Mouse (Mus musculus): ENCODE data around the gene Fuca1. TPM values are rescaled to one million over a fixed set of nuclear protein-coding genes. Genes with fewer than 3 reads are reported as not detected.
A peak's percentile ranks its signal among the peaks of the same experiment; 100 is the strongest.

Gene Fuca1
- polyA plus RNA-seq, 1 experiment from 2014 or later = 50.9 TPM

GRCm38 (mm10) chr4:135880018-135880417, 40.5 kb upstream of the Fuca1 start:
- Histone ChIP-seq H3K27ac (replicated peaks) (no peak overlapping the region), H3K9ac (replicated peaks) (no peak overlapping the region), H3K9me3 (no peaks in the 10 kb centered on the region), H3K4me1 (peaks cover 16% of the 10 kb centered on the region), H3K36me3 (no peaks in the 10 kb centered on the region), H3K27me3 (no peaks in the 10 kb centered on the region), H3K4me2 (replicated peaks) (no peak overlapping the region), H3K4me3 (no peak overlapping the region)
- WGBS = 93% methylated on average over 6 of the region's 6 CpGs
- ATAC-seq (replicated peaks) = no peak

GRCm38 (mm10) chr4:135880576-135880975, 40.0 kb upstream of the Fuca1 start:
- H3K9ac ChIP-seq (replicated peaks) = no peak overlapping the region
- H3K9me3 ChIP-seq = no peaks in the 10 kb centered on the region
- no peaks in the 10 kb centered on the region for H3K36me3 ChIP-seq
- H3K4me2 ChIP-seq (replicated peaks) = no peak overlapping the region
- no peak overlapping the region for H3K4me3 ChIP-seq
- H3K27me3 ChIP-seq = no peaks in the 10 kb centered on the region
- no peak overlapping the region for H3K27ac ChIP-seq (replicated peaks)
- WGBS = 82% methylated on average over 10 of the region's 10 CpGs
- ATAC-seq (replicated peaks) = no peak
- peaks cover 16% of the 10 kb centered on the region for H3K4me1 ChIP-seq

- Histone ChIP-seq H3K36me3 (no peaks in the 10 kb centered on the region), H3K27ac (replicated peaks) (no peak overlapping the region), H3K4me3 (no peak overlapping the region), H3K4me1 (peaks cover 1% of the 10 kb centered on the region), H3K27me3 (no peaks in the 10 kb centered on the region), H3K4me2 (replicated peaks) (no peak overlapping the region), H3K9ac (replicated peaks) (no peak overlapping the region), H3K9me3 (no peaks in the 10 kb centered on the region)
- no peak for ATAC-seq (replicated peaks)
- WGBS = 86% methylated on average over 6 of the region's 6 CpGs
Measured at GRCm38 (mm10) chr4:135882023-135882422, 38.5 kb upstream of the Fuca1 start.

- H3K9ac ChIP-seq (replicated peaks) = no peak overlapping the region
- no peaks in the 10 kb centered on the region for H3K36me3 ChIP-seq
- no peaks in the 10 kb centered on the region for H3K9me3 ChIP-seq
- ATAC-seq (replicated peaks) = no peak
- H3K4me1 ChIP-seq = no peaks in the 10 kb centered on the region
- H3K27me3 ChIP-seq = no peaks in the 10 kb centered on the region
- no peak overlapping the region for H3K4me2 ChIP-seq (replicated peaks)
- no peak overlapping the region for H3K4me3 ChIP-seq
- no peak overlapping the region for H3K27ac ChIP-seq (replicated peaks)
- WGBS = 45% methylated on average over 10 of the region's 10 CpGs
Measured at GRCm38 (mm10) chr4:135883401-135883851, 37.1 kb upstream of the Fuca1 start.

GRCm38 (mm10) chr4:135883881-135884516, 36.5 kb upstream of the Fuca1 start:
- H3K27me3 ChIP-seq = no peaks in the 10 kb centered on the region
- H3K4me3 ChIP-seq = no peak overlapping the region
- WGBS = 70% methylated on average over 7 of the region's 7 CpGs
- ATAC-seq (replicated peaks) = no peak
- H3K27ac ChIP-seq (replicated peaks) = no peak overlapping the region
- H3K36me3 ChIP-seq = no peaks in the 10 kb centered on the region
- no peak overlapping the region for H3K4me2 ChIP-seq (replicated peaks)
- no peaks in the 10 kb centered on the region for H3K4me1 ChIP-seq
- H3K9ac ChIP-seq (replicated peaks) = no peak overlapping the region
- no peaks in the 10 kb centered on the region for H3K9me3 ChIP-seq

- H3K9me3 ChIP-seq = no peaks in the 10 kb centered on the region
- H3K27me3 ChIP-seq = no peaks in the 10 kb centered on the region
- no peak overlapping the region for H3K4me3 ChIP-seq
- H3K27ac ChIP-seq (replicated peaks) = no peak overlapping the region
- no peak overlapping the region for H3K9ac ChIP-seq (replicated peaks)
- no peaks in the 10 kb centered on the region for H3K4me1 ChIP-seq
- H3K4me2 ChIP-seq (replicated peaks) = no peak overlapping the region
- ATAC-seq (replicated peaks) = no peak
- no peaks in the 10 kb centered on the region for H3K36me3 ChIP-seq
- 51% methylated on average over 6 of the region's 6 CpGs for WGBS
Measured at GRCm38 (mm10) chr4:135884531-135884930, 36.0 kb upstream of the Fuca1 start.

GRCm38 (mm10) chr4:135885676-135886075, 34.9 kb upstream of the Fuca1 start:
- Histone ChIP-seq H3K27ac (replicated peaks) (no peak overlapping the region), H3K4me2 (replicated peaks) (no peak overlapping the region), H3K27me3 (no peaks in the 10 kb centered on the region), H3K9me3 (no peaks in the 10 kb centered on the region), H3K4me1 (no peaks in the 10 kb centered on the region), H3K9ac (replicated peaks) (no peak overlapping the region), H3K36me3 (no peaks in the 10 kb centered on the region), H3K4me3 (no peak overlapping the region)
- no peak for ATAC-seq (replicated peaks)
- WGBS = 90% methylated on average over 12 of the region's 12 CpGs

- Histone ChIP-seq H3K9ac (replicated peaks) (no peak overlapping the region), H3K27me3 (no peaks in the 10 kb centered on the region), H3K36me3 (no peaks in the 10 kb centered on the region), H3K4me2 (replicated peaks) (no peak overlapping the region), H3K4me1 (no peaks in the 10 kb centered on the region), H3K9me3 (no peaks in the 10 kb centered on the region), H3K4me3 (no peak overlapping the region), H3K27ac (replicated peaks) (no peak overlapping the region)
- WGBS = 87% methylated on average over 4 of the region's 4 CpGs
- ATAC-seq (replicated peaks) = no peak
Measured at GRCm38 (mm10) chr4:135886184-135886583, 34.4 kb upstream of the Fuca1 start.

- Histone ChIP-seq H3K9me3 (no peaks in the 10 kb centered on the region), H3K4me3 (no peak overlapping the region), H3K9ac (replicated peaks) (no peak overlapping the region), H3K4me1 (no peaks in the 10 kb centered on the region), H3K4me2 (replicated peaks) (no peak overlapping the region), H3K27me3 (no peaks in the 10 kb centered on the region), H3K27ac (replicated peaks) (no peak overlapping the region), H3K36me3 (no peaks in the 10 kb centered on the region)
- no peak for ATAC-seq (replicated peaks)
- WGBS = 92% methylated on average over 24 of the region's 24 CpGs
Measured at GRCm38 (mm10) chr4:135888448-135889057, 32.0 kb upstream of the Fuca1 start.

- Histone ChIP-seq H3K9me3 (no peaks in the 10 kb centered on the region), H3K27ac (replicated peaks) (no peak overlapping the region), H3K4me2 (replicated peaks) (no peak overlapping the region), H3K4me3 (no peak overlapping the region), H3K9ac (replicated peaks) (no peak overlapping the region), H3K4me1 (no peaks in the 10 kb centered on the region), H3K27me3 (no peaks in the 10 kb centered on the region), H3K36me3 (no peaks in the 10 kb centered on the region)
- no peak for ATAC-seq (replicated peaks)
- 84% methylated on average over 7 of the region's 7 CpGs for WGBS
Measured at GRCm38 (mm10) chr4:135889146-135889883, 31.2 kb upstream of the Fuca1 start.

GRCm38 (mm10) chr4:135889884-135890283, 30.7 kb upstream of the Fuca1 start:
- 8% methylated on average over 4 of the region's 4 CpGs for WGBS
- ATAC-seq (replicated peaks) = peak; percentile 57; the same call in 1 of the 2 replicates

GRCm38 (mm10) chr4:135891539-135891938, 29.0 kb upstream of the Fuca1 start:
- 85% methylated on average over 2 of the region's 2 CpGs for WGBS
- Histone ChIP-seq H3K4me1 (no peaks in the 10 kb centered on the region), H3K4me3 (no peak overlapping the region), H3K4me2 (replicated peaks) (no peak overlapping the region), H3K9me3 (no peaks in the 10 kb centered on the region), H3K27ac (replicated peaks) (no peak overlapping the region), H3K27me3 (no peaks in the 10 kb centered on the region), H3K9ac (replicated peaks) (no peak overlapping the region), H3K36me3 (no peaks in the 10 kb centered on the region)
- no peak for ATAC-seq (replicated peaks)

More at GRCm38 (mm10) chr4:135889884-135890283, 30.7 kb upstream of the Fuca1 start:
- no peaks in the 10 kb centered on the region for H3K27me3 ChIP-seq
- H3K9ac ChIP-seq (replicated peaks) = no peak overlapping the region
- H3K4me2 ChIP-seq (replicated peaks) = no peak overlapping the region
- H3K27ac ChIP-seq (replicated peaks) = no peak overlapping the region
- no peaks in the 10 kb centered on the region for H3K36me3 ChIP-seq
- H3K4me1 ChIP-seq = no peaks in the 10 kb centered on the region
- no peak overlapping the region for H3K4me3 ChIP-seq
- H3K9me3 ChIP-seq = no peaks in the 10 kb centered on the region
